Mouse (Mus musculus): ENCODE measurements around the gene Tesk2. TPM values are rescaled to one million over a fixed set of nuclear protein-coding genes. Genes with fewer than 3 reads are reported as not detected.

Gene Tesk2
- polyA plus RNA-seq, 1 experiment from 2014 or later, result 7.7 TPM

DNA sequence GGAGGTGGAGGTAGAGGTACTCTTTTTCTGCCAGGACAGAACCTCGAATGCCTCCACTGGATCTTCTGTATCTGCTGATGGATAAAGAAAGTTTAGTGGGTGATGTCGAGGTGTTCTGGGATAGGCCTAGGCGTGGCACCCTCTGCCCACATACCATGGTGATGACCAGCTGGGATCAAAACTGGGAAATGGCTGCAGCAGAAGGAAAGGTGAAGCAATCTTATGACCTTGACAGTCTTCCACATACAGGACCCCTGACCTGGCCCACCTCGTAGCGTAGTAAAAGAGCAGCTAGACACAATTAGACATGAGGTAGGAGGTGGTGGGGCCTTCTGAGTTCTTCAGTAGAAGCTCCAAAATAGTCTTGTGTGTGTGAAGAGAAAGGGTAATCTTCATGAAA is 43.3 kb downstream of the Tesk2 start:
- no peaks in the 10 kb centered on the region for H3K27me3 ChIP-seq (ENCODE audit: control insufficient read depth, insufficient read depth, low read length)
- DNase-seq (ENCODE audit: low spot score) (no peak), ATAC-seq (ENCODE audit: low FRiP score) (no peak)
- no peaks in the 10 kb centered on the region for H3K36me3 ChIP-seq (ENCODE audit: control insufficient read depth, insufficient read depth, low read length)
- H3K4me1 ChIP-seq (replicated peaks; ENCODE audit: control insufficient read depth, insufficient read depth, low read length), result no peaks in the 10 kb centered on the region
- no peaks in the 10 kb centered on the region for H3K9me3 ChIP-seq (ENCODE audit: control insufficient read depth, low read length)
- WGBS, result 87% methylated on average over 5 of the region's 5 CpGs
- H3K4me2 ChIP-seq (replicated peaks; ENCODE audit: low read depth, low read length), result no peak overlapping the region
- no peak overlapping the region for H3K27ac ChIP-seq (ENCODE audit: low read depth, low read length)
- no peak overlapping the region for H3K4me3 ChIP-seq (ENCODE audit: low read depth, low read length)
- H3K9ac ChIP-seq (ENCODE audit: low read depth, low read length), result no peak overlapping the region

- Histone ChIP-seq H3K27me3 (ENCODE audit: control insufficient read depth, insufficient read depth, low read length) (no peaks in the 10 kb centered on the region), H3K27ac (ENCODE audit: low read depth, low read length) (no peak overlapping the region), H3K36me3 (ENCODE audit: control insufficient read depth, insufficient read depth, low read length) (no peaks in the 10 kb centered on the region), H3K4me1 (replicated peaks; ENCODE audit: control insufficient read depth, insufficient read depth, low read length) (no peaks in the 10 kb centered on the region), H3K9ac (ENCODE audit: low read depth, low read length) (no peak overlapping the region), H3K4me2 (replicated peaks; ENCODE audit: low read depth, low read length) (no peak overlapping the region), H3K4me3 (ENCODE audit: low read depth, low read length) (no peak overlapping the region), H3K9me3 (ENCODE audit: control insufficient read depth, low read length) (no peaks in the 10 kb centered on the region)
- ATAC-seq (ENCODE audit: low FRiP score) (no peak), DNase-seq (ENCODE audit: low spot score) (no peak)
- 87% methylated on average over 5 of the region's 5 CpGs for WGBS
Measured at GRCm38 (mm10) chr4:116768510-116768909, 47.8 kb downstream of the Tesk2 start.

DNA sequence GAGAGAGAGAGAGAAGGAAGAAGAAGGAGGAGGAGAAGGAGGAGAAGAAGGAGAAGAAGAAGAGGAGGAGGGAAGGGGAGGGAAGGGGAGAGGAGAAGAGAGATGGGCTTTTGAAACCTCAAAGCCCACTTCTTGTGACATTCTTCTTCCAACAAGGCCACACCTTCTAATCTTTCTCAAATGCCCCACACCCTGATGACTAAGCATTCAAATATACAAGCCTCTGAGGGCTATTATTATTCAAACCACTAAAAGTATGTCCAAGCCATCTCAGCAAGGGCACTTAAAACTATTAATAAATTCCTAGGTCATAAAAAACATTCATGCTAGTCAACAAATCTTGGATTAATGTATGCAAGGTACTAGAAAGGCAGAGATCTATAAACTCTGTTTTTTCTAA is 48.3 kb downstream of the Tesk2 start:
- H3K4me2 ChIP-seq (replicated peaks; ENCODE audit: low read depth, low read length), result no peak overlapping the region
- no peak overlapping the region for H3K4me3 ChIP-seq (ENCODE audit: low read depth, low read length)
- H3K27ac ChIP-seq (ENCODE audit: low read depth, low read length), result no peak overlapping the region
- no peaks in the 10 kb centered on the region for H3K4me1 ChIP-seq (replicated peaks; ENCODE audit: control insufficient read depth, insufficient read depth, low read length)
- no peaks in the 10 kb centered on the region for H3K27me3 ChIP-seq (ENCODE audit: control insufficient read depth, insufficient read depth, low read length)
- DNase-seq (ENCODE audit: low spot score) (no peak), ATAC-seq (ENCODE audit: low FRiP score) (no peak)
- no peaks in the 10 kb centered on the region for H3K36me3 ChIP-seq (ENCODE audit: control insufficient read depth, insufficient read depth, low read length)
- H3K9ac ChIP-seq (ENCODE audit: low read depth, low read length), result no peak overlapping the region
- H3K9me3 ChIP-seq (ENCODE audit: control insufficient read depth, low read length), result no peaks in the 10 kb centered on the region

DNA sequence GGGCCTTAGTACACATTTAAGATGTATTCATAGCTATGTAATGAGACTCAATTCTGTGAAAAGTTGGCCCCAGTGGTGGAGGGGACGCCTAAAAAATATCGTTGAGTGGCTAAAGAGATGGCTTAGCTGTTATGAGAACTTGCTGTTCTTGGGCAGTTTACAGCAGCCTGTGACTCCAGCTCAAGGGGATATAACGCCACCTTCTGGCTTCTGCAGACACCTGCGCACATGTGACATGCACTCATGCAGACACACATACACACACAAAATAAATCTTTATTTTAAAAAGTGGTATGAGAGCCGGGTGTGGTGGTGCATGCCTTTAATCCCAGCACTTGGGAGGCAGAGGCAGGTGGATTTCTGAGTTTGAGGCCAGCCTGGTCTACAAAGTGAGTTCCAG is 55.6 kb downstream of the Tesk2 start:
- H3K27me3 ChIP-seq (ENCODE audit: control insufficient read depth, insufficient read depth, low read length), result no peaks in the 10 kb centered on the region
- no peaks in the 10 kb centered on the region for H3K36me3 ChIP-seq (ENCODE audit: control insufficient read depth, insufficient read depth, low read length)
- H3K4me2 ChIP-seq (replicated peaks; ENCODE audit: low read depth, low read length), result no peak overlapping the region
- H3K9me3 ChIP-seq (ENCODE audit: control insufficient read depth, low read length), result no peaks in the 10 kb centered on the region
- DNase-seq (ENCODE audit: low spot score) (no peak), ATAC-seq (ENCODE audit: low FRiP score) (no peak)
- H3K9ac ChIP-seq (ENCODE audit: low read depth, low read length), result no peak overlapping the region
- no peak overlapping the region for H3K4me3 ChIP-seq (ENCODE audit: low read depth, low read length)
- no peaks in the 10 kb centered on the region for H3K4me1 ChIP-seq (replicated peaks; ENCODE audit: control insufficient read depth, insufficient read depth, low read length)
- 87% methylated on average over 5 of the region's 5 CpGs for WGBS
- H3K27ac ChIP-seq (ENCODE audit: low read depth, low read length), result no peak overlapping the region

DNA sequence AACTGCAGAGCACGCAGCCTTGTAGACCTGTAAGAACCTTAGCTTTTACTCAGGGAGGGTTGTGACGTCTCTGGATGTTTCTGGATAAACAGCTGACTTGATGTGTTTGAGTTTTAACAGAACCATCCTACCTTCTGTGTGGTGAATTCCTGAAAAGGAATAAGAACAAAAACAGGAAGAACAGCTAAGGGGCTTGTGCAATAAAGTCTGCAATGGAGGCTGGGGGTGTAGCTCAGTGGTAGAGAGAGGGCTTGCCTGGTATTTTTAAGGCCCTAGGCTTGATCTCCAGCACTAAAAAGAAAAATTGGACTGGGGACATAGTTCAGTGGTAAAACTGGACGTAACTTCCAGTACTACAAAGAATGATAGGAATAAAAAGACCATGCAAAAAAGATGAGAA is 56.3 kb downstream of the Tesk2 start:
- H3K27me3 ChIP-seq (ENCODE audit: control insufficient read depth, insufficient read depth, low read length), result no peaks in the 10 kb centered on the region
- H3K36me3 ChIP-seq (ENCODE audit: control insufficient read depth, insufficient read depth, low read length), result no peaks in the 10 kb centered on the region
- H3K4me3 ChIP-seq (ENCODE audit: low read depth, low read length), result no peak overlapping the region
- H3K4me1 ChIP-seq (replicated peaks; ENCODE audit: control insufficient read depth, insufficient read depth, low read length), result no peaks in the 10 kb centered on the region; the same call in 1 of the 2 replicates
- no peak overlapping the region for H3K27ac ChIP-seq (ENCODE audit: low read depth, low read length)
- WGBS, result 93% methylated on average over 3 of the region's 3 CpGs
- DNase-seq (ENCODE audit: low spot score) (no peak), ATAC-seq (ENCODE audit: low FRiP score) (no peak)
- H3K9me3 ChIP-seq (ENCODE audit: control insufficient read depth, low read length), result no peaks in the 10 kb centered on the region
- no peak overlapping the region for H3K4me2 ChIP-seq (replicated peaks; ENCODE audit: low read depth, low read length)
- H3K9ac ChIP-seq (ENCODE audit: low read depth, low read length), result no peak overlapping the region

GRCm38 (mm10) chr4:116780541-116780940 is 59.8 kb downstream of the Tesk2 start:
- no peaks in the 10 kb centered on the region for H3K9me3 ChIP-seq (ENCODE audit: control insufficient read depth, low read length)
- no peak overlapping the region for H3K27ac ChIP-seq (ENCODE audit: low read depth, low read length)
- H3K4me2 ChIP-seq (replicated peaks; ENCODE audit: low read depth, low read length), result no peak overlapping the region
- no peak for ATAC-seq (ENCODE audit: low FRiP score)
- no peaks in the 10 kb centered on the region for H3K36me3 ChIP-seq (ENCODE audit: control insufficient read depth, insufficient read depth, low read length)
- H3K9ac ChIP-seq (ENCODE audit: low read depth, low read length), result no peak overlapping the region
- H3K27me3 ChIP-seq (ENCODE audit: control insufficient read depth, insufficient read depth, low read length), result no peaks in the 10 kb centered on the region
- WGBS, result 81% methylated on average over 2 of the region's 2 CpGs
- H3K4me1 ChIP-seq (replicated peaks; ENCODE audit: control insufficient read depth, insufficient read depth, low read length), result no peaks in the 10 kb centered on the region; the same call in 1 of the 2 replicates
- DNase-seq (ENCODE audit: low spot score), result no peak
- H3K4me3 ChIP-seq (ENCODE audit: low read depth, low read length), result no peak overlapping the region

GRCm38 (mm10) chr4:116781366-116781765 is 60.6 kb downstream of the Tesk2 start:
- WGBS, result 34% methylated on average over 2 of the region's 2 CpGs
- Histone ChIP-seq H3K9me3 (ENCODE audit: control insufficient read depth, low read length) (no peaks in the 10 kb centered on the region), H3K27ac (ENCODE audit: low read depth, low read length) (no peak overlapping the region), H3K4me3 (ENCODE audit: low read depth, low read length) (no peak overlapping the region), H3K27me3 (ENCODE audit: control insufficient read depth, insufficient read depth, low read length) (no peaks in the 10 kb centered on the region), H3K36me3 (ENCODE audit: control insufficient read depth, insufficient read depth, low read length) (no peaks in the 10 kb centered on the region), H3K9ac (ENCODE audit: low read depth, low read length) (no peak overlapping the region), H3K4me2 (replicated peaks; ENCODE audit: low read depth, low read length) (no peak overlapping the region), H3K4me1 (replicated peaks; ENCODE audit: control insufficient read depth, insufficient read depth, low read length) (no peaks in the 10 kb centered on the region; the same call in 1 of the 2 replicates)
- no peak for ATAC-seq (ENCODE audit: low FRiP score)
- no peak for DNase-seq (ENCODE audit: low spot score)

- H3K27me3 ChIP-seq (ENCODE audit: control insufficient read depth, insufficient read depth, low read length), result no peaks in the 10 kb centered on the region
- peak overlapping the region; percentile 40; the same call in 1 of the 2 replicates for H3K9ac ChIP-seq (ENCODE audit: low read depth, low read length)
- WGBS, result 4% methylated on average over 8 of the region's 8 CpGs
- ATAC-seq (ENCODE audit: low FRiP score) (no peak), DNase-seq (ENCODE audit: low spot score) (peak; percentile 48)
- no peak overlapping the region for H3K27ac ChIP-seq (ENCODE audit: low read depth, low read length)
- H3K9me3 ChIP-seq (ENCODE audit: control insufficient read depth, low read length), result no peaks in the 10 kb centered on the region
- H3K4me3 ChIP-seq (ENCODE audit: low read depth, low read length), result no peak overlapping the region
- no peaks in the 10 kb centered on the region; the same call in 1 of the 2 replicates for H3K4me1 ChIP-seq (replicated peaks; ENCODE audit: control insufficient read depth, insufficient read depth, low read length)
- H3K4me2 ChIP-seq (replicated peaks; ENCODE audit: low read depth, low read length), result no peak overlapping the region
- no peaks in the 10 kb centered on the region for H3K36me3 ChIP-seq (ENCODE audit: control insufficient read depth, insufficient read depth, low read length)
Measured at GRCm38 (mm10) chr4:116782171-116782570, 61.4 kb downstream of the Tesk2 start.

DNA sequence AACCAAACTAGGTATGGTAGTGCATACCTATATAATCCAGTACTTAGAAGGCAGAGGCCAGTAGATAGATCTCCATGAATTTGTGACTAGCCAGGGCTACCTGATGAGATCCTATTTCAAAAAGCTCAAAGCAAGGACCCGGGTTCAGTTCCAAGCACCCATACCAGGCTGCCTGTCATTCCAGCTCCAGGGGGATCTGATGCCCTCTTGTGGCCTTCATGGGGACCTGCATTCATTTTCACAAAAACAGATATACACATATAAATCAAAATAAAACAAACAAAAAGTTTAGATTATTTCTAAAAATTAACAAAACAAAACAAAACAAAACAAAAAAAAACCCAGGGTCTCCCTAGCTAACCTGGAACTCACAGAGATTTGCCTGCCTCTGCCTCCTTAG is 65.8 kb downstream of the Tesk2 start:
- Histone ChIP-seq H3K9me3 (ENCODE audit: control insufficient read depth, low read length) (no peaks in the 10 kb centered on the region), H3K4me2 (replicated peaks; ENCODE audit: low read depth, low read length) (no peak overlapping the region), H3K4me1 (replicated peaks; ENCODE audit: control insufficient read depth, insufficient read depth, low read length) (no peaks in the 10 kb centered on the region; the same call in 1 of the 2 replicates), H3K27me3 (ENCODE audit: control insufficient read depth, insufficient read depth, low read length) (no peaks in the 10 kb centered on the region), H3K4me3 (ENCODE audit: low read depth, low read length) (no peak overlapping the region), H3K36me3 (ENCODE audit: control insufficient read depth, insufficient read depth, low read length) (no peaks in the 10 kb centered on the region), H3K27ac (ENCODE audit: low read depth, low read length) (no peak overlapping the region), H3K9ac (ENCODE audit: low read depth, low read length) (no peak overlapping the region)
- WGBS, result 100% methylated on average over 1 of the region's 1 CpGs
- DNase-seq (ENCODE audit: low spot score) (no peak), ATAC-seq (ENCODE audit: low FRiP score) (no peak)
